Mouse (Mus musculus) mouse embryonic stem cell (cell line): ENCODE results near the gene Tbc1d12.

Experiments used
- in situ Hi-C, 2 experiments: fragments of 300-500 bp; cut with MboI; formaldehyde crosslinking; loops; 1 replicate in 1 of 2; 3 replicates in 1 of 2; pipeline ENCODE4 v1.14.3; 2019 to 2020; ENCODE audit warnings: low sequenced_read_pairs in 2 of 2, low pct_unique_long_range_greater_than_20kb in 1 of 2, mixed read lengths in 1 of 2; ENCODE audit not compliant: unreplicated experiment in 1 of 2

Tbc1d12 gene

DNA sequence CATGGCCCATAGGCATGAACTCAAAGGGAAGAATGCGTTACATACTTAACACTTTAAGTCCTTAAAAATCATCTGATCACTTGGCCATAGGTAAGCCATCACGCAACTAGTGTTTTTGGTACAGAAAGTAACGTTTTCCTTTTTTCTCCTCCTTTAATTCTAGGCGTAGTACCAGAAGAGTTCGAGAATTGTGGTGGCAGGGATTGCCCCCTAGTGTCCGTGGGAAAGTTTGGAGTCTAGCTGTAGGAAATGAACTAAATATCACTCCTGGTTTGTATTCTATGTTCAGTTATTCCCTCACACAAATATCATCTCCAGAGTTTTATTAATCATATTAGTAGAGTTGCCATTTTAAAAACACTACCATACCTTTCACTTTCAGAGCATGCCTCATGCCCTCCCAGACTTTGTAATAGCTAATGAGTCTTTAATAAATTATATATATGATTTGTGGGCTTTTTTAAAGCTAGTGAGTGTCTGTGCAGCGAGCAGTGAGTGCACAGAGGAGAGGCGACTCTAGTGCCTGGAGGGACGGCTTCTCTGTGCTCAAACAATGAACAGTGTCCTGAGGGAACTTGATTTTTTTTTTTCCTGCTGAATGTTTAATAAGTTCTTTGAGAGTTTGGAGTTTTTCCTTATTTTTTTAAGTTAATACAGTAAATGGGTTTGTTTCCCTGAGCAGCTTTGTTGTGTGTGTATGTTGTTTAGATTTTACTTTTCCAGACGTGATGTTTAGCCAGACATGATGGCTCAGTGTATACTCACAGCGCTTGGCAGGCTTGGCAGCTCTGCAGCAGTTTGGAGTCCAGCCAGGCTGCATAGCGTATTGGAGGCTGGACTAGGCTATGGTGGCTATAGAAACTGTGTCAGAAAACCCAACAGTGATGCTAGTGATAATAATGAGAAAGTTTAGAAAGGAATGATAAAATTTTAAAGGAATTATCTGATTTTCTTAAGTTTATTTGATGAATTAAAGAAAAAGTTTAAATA, 65.1 kb downstream of the Tbc1d12 start:
- in situ Hi-C loops = no loop called here

DNA sequence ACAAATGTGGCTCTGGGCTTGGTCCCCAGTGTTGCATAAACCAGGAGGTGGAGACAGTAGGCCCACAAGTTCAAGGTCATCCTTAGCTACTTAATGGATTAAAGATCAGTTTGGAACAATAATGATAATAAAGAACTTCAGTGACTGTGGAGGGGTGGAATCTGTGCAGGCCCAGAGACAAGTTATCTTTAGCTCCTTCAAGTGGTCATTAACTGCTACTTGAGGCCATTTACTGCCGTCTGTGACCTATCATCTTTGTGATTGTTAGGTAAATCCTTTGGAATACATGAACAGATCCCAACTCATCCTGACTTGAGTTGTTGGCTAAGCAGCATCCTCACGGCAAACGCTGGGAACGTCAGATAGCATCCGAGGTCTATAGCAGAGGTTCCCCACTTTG, 66.1 kb downstream of the Tbc1d12 start:
- in situ Hi-C loops = no loop called here

DNA sequence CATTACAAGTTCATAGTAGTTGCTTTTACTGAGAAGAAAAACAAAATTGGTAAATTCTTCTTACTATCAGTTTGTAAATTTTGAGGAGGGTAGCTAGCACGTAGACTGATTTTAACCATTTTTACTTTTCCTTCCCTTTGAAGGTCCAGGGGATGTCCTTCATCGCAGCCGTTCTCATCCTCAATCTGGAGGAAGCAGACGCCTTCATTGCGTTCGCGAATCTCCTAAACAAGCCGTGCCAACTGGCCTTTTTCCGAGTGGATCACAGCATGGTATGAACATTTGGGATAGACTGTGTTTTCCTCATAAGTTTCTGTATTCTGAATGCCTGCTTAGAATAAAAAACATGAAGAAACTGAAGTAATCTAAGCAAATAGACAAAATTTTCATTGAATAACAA, 77.4 kb downstream of the Tbc1d12 start:
- in situ Hi-C loops = no loop called here

DNA sequence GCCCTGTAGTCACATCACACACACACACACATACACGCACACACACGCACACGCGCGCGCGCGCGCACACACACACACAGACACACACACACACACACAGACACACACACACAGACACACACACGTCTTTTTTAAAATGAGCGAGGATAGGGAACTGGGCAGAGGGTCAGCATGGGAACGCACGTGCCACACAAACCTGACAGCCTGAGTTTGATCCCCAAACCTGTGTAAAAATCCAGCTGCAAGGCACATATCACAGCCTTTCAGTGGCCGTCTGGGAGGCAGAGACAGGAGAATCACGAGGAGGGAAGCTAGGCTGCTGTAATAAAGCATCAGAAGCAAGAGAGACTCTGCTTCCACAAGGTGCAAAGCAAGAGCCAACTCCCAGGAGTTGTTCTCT, 78.5 kb downstream of the Tbc1d12 start:
- in situ Hi-C loops = no loop called here

DNA sequence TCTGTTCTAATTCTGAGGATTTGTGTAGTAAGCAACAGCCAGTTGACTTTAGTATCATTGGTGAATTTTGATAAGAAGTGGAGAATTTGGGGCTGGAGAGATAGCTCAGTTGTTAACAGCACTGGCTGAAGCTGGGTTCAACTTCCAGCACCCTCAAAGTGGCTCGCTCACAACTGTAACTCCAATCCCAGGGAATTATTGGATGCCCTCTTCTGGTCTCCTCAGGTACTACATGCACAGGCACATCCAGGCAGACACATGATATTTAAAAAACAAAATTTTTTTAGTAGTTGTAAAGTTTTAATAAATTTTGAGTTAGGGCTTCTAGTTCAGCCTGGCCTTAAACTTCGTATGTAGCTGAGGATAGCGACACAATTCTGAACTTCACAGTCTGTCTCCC, 79.3 kb downstream of the Tbc1d12 start:
- in situ Hi-C loops = no loop called here

DNA sequence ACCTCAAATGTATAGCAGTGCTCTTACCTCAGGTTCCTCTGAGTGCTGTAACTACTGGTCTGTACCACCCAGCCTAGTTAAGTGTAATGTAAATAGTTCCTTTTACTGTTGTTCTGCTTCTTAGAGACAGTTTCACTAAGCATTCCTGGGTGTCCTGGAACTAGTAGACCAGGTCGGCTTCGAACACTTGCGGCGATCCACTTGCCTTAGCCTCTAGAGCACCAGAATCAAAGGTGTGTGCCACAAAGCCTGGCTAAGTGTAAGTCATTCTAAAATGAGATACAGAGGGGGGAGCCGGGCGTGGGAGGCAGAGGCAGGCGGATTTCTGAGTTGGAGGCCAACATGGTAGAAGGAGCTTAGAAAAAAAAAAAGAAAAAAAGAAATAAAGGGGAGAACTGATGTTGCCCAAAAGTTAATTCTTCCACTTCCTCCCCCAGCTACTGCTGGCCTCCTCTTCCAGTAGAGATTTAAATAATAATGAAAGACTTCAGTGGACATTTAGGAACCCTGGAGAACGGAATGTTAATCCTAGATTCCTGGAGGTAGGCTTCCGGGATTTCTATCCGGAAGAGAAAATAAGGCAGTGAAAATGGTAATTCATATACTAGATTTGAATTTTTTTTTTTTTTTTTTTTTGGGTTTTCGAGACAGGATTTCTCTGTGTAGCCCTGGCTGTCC, 92.2 kb downstream of the Tbc1d12 start:
- in situ Hi-C loops = loop anchor here in 1 of 2 experiments (25.0 kb wide), 2 partner anchors 116 to 1634 kb away; partner anchors contain the start of gene Noc3l

DNA sequence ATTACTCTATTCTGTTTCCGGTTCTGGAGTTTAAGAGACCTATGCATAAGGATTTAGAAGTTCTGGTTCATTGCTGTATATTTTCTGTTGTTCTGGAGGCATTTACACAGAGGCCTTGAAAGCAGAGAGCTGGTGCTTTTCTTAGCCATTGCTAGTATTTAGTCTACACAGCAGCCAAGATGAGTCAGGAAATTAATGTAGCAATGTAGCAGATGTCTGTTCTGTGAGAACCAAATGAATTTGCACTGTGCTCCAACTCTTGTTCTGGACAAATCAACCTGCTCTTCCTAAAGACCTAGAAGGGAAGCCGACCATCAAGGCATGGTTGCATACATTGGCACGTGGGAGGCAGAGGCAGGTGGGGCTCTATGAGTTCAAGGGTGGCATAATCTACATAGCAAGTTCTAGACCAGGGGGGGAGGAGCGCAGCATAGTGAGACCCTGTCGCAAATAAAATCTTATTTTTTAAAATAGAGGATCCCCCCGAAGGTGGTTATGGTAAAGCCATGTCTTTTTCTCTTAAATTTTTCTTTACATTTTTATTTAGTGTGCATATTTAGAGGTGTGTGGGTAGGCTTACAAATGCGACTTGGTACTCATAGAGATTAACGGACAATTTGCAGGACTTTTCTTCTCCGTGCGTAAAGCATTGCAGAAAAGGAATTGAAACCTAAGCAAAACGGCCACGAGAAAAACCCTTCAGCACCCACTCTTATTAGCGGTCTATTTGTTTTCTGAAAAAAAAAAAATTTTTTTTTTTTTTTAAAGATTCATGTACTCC, 93.3 kb downstream of the Tbc1d12 start:
- in situ Hi-C loops = loop anchor here in 1 of 2 experiments (25.0 kb wide), 2 partner anchors 117 to 1633 kb away; partner anchors contain the start of gene Noc3l

DNA sequence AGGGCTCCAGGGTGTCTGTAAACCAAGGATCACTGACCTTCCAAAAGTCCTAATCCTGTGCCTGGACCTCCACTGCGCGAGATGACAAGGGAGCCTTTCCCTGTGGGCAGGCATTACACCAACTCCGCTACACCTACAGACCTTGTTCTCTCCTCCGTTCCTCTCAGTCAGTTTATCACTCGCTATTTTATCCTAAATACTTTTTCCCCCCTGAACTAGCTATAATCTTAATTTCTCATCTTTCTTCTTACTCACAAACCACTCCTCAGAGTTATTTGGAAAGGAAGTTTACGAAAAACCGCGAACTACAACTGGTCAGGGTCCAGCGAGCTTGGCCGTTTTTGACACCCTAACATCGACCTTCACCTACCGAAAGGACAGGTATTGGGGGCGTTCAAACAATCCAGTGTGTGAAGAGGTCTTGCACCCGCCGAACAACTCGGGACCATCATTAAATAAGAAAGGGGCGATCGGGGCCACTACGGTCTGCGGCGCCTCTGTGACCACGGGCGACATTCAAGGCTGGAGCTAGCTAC, 93.9 kb downstream of the Tbc1d12 start:
- in situ Hi-C loops = loop anchor here in 1 of 2 experiments (25.0 kb wide), 2 partner anchors 118 to 1632 kb away; partner anchors contain the start of gene Noc3l

DNA sequence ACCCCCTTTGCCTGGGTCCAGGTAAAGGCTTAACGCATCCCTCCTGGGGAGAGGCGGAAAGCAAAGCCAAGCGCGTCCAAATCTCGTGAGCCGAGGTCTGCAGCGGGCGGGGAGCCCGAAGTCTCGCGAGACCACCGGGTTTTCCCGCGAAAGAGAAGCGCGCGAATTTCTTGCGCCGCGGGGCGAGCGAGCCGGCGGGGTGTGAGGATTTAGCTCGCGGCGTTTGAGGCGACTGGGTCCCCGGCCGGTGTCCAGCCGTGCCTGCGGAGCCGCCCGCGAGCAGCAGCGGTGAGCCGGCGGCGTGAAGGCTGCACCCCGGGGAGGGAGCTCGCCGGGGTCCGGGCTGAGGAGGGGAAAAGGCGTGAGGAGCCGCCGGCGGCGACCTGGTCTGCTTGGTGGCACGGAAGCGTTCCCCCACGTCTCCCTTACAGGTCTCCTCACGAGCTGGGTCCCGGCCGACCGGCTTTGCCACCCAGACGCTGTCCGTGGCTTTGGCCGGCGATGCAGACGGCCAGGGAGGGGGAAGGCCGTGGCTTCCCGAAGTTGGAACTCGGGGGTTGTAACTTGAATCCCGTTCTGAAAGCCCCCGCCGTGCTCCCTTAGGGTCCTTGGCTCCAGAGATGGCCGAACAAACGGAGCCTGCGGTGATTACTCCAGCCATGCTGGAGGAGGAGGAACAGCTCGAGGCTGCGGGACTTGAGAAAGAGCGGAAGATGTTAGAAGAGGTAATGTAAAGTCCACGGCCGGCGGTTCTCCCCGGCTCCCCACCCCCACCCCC, 94.6 kb downstream of the Tbc1d12 start, which contains the start of gene Hells:
Gene Hells, plus strand, starts transcription at position 128 of the 778 bp plus-strand sequence.
- in situ Hi-C loops = loop anchor here in 1 of 2 experiments (25.0 kb wide), 2 partner anchors 119 to 1631 kb away; partner anchors contain the start of gene Noc3l

DNA sequence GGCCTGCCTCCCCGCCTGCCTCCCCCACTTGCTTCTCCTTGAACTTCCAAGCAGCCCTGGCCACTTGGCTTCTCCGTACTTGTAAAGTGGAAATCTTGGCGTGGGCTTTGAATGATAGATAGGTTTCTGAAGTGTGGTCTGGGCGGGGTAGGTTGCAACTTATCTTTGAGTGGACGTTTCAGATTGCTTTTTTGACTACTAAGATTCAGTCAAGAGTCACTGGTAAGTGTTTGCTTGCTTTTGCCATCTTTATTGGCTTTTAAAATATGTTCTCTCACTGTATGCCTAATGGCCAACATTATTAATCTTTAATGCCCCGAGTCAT, 95.1 kb downstream of the Tbc1d12 start:
- in situ Hi-C loops = loop anchor here in 1 of 2 experiments (25.0 kb wide), 2 partner anchors 119 to 1631 kb away; partner anchors contain the start of gene Noc3l

DNA sequence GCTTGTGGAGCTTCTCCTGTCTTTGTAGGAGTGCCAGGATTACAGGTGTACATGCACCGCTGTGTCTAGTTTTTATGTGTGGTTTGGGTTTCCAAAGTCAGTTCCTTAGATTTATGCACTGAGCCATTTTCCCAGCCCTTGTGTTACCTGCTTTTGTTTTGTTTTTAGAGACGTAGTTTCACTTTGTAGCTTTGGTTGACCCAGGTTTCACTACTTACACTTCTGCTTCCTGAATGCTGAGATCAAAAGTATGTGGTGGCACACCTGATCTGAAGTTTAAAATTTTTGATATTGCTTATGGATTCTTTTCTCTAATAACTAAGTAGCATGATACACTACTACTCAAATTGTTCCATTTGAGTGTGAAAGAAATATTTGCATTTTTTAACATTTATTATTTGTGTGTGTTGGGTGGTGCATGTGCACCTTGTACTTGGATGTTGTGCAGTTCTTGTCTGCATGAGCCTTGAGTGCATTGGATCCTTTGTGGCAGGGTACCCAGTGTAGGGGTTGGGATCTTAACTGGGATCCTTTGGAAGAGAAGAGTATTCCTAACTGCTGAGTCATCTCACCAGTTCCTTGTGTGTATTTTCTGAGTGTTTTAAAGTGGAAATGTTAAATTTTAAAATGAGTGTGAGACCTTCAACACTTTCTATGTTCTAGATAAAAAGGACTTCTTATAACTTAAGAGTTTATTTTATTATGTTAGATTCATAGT, 108.4 kb downstream of the Tbc1d12 start:
- in situ Hi-C loops = loop anchor here (10.0 to 25.0 kb wide), 3 partner anchors 132 to 1640 kb away; partner anchors contain the start of genes Aldh18a1 (in 1 of the 2) and Noc3l (in 1 of the 2)
